Mouse (Mus musculus) left cerebral cortex, postnatal 4 days (tissue): ENCODE data around the gene Slc51a. TPM values are rescaled to one million over a fixed set of nuclear protein-coding genes. Genes with fewer than 3 reads are reported as not detected.

Source experiments
- DNase-seq: peaks from one replicate; pipeline ENCODE4 v3.0.0-alpha.2; 2022
- intact Hi-C: fragments of 180-260 bp; cut with DNase I; formaldehyde crosslinking; loops from one replicate; pipeline ENCODE4 v1.15.1; 2025
- total RNA-seq, 2 experiments: library from RNA; stranded (reverse); gene quantifications; 2 replicates each; pipeline ENCODE4 v1.2.3; 2021

Slc51a gene
- total RNA-seq, 2 experiments from 2014 or later = not detected

DNA sequence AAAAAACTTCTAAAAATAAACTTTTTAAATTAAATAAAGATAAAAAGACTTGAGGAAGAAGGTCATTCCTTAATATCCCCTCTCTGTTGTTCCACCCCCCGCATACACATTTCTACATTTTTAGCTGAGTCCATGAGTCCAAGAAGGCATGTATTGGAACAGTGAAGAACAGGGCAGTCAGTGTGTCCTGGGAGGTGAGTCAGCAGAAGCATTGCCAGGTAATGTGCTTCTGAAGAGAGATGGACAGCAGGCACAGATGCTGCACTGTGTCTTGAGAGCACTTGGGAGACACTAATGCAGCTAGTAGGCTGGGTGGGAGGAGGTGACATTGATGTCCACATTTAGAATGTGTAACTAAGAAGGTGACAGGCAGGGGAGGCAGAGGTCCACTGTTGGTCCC, 50.4 kb downstream of the Slc51a start:
- intact Hi-C loops = no loop called here
- no peak for DNase-seq

DNA sequence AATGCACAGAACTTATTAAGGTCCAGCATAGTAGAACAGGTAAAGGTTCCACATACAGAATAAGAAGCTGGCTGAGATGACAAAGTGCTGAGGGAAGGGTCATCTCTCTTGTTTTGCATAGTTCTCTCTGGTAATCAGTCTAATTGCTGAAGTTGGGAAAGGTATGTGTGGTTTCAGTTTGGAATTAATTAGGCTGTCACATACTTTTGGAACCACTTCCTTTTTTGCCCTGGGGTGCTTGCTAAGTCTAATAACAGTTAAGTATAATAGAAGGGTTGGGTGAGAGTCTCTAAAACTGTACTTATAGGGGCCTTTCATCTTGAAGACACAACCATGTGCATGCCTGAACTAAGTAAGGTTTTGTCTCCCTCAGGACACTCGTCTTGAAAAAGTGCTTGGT, 51.0 kb downstream of the Slc51a start:
- intact Hi-C loops = no loop called here
- DNase-seq = no peak

DNA sequence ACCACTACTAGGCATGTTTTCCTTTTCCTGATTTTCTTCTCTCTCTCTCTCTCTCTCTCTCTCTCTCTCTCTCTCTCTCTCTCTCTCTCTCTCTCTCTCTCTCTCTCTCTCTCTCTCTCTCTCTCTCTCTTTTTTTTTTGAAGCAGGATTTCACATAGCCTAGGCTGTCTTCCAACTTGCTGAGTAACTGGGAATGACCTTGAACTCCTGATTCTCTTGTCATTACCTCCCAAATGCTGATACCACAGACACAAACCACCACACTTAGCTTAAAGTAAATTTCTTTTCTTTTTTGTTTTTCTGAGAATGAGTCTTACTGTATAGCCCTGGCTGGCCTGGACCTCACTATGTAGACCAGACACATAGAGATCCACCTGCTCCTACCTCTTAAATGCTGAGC, 53.0 kb downstream of the Slc51a start:
- DNase-seq = no peak
- intact Hi-C loops = no loop called here

DNA sequence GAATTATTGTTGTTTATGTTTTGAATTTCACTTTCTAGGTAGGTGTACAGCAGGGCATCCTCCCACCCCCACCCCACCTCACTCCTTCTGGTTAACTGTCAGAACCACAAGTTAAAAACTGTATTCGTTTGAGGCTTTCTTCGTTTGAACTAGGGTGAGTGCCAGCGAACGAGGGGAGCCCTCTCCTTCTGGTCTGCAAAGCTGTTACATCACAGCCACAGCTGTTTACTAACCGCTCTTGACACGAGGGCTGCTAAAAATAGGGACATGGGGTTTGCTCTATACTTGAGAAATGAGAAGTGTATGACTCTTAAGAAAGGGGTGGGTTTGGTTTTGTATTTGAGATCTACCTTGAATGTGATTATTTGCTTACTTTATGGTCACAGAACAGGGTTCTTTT, 53.6 kb downstream of the Slc51a start:
- intact Hi-C loops = no loop called here
- DNase-seq = no peak

DNA sequence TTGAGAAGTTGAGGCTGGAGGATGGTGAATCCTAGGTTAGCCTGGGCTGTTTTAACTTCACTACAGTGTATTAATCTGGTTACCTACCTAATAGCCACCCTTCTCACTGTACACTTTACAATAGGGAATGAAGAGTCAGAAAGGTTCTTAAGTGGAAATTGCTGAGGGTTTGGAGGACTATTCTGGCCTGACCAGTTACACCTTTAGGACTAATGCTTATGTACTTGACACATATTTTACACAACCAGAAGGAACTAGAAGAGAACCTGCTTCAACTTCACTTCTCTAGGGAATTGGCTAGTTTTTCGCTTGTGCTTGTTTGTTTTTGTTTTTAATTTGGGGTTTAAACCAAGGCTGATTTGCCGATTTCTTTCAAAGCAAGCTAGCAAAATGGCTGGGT, 54.5 kb downstream of the Slc51a start:
- DNase-seq = no peak
- intact Hi-C loops = no loop called here

DNA sequence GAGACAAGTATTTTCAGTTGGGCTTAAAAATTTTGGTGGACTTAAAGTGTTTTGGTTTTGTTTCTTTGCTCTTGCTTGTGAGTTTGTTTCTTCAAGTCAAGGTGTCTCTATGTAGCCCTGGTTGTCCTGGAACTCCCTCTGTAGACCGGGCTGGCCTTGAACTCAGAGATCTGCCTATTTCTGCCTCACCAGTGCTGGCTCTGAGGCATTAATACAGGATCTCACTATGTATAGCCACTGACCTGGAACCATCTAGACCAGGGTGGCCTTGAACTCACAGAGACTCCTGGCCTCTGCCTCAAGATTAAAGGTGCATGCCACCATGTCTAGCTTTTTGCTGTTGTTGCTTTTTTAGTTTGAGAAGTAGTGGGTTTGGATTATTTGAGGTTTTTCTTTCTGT, 55.8 kb downstream of the Slc51a start:
- no peak for DNase-seq
- intact Hi-C loops = no loop called here

DNA sequence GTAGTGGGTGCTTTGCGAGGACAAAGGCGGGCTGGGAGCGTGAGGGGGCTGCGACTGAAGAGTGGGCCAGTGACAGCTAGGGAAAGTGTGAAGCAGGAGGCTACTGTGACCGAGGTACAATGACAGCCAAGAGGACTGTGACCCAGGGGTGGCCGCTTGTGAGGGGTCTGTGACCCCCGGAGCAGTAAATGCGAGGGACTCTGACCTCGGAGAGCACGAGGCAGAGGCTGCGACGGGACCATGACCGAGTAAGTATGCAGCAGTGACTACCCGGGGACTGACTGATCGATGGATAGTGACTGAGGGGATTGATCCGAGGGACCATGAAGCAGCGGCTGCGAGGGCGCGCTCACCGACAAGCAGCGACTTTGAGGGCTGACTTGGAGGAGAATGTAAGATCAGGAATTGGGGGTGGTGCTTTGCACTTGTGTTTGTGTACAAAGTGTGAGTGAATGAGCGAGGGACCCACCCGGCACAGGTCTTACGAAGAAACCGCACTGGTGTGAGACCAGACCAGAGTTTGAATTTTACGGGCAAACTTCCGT, 56.6 kb downstream of the Slc51a start:
- intact Hi-C loops = no loop called here

DNA sequence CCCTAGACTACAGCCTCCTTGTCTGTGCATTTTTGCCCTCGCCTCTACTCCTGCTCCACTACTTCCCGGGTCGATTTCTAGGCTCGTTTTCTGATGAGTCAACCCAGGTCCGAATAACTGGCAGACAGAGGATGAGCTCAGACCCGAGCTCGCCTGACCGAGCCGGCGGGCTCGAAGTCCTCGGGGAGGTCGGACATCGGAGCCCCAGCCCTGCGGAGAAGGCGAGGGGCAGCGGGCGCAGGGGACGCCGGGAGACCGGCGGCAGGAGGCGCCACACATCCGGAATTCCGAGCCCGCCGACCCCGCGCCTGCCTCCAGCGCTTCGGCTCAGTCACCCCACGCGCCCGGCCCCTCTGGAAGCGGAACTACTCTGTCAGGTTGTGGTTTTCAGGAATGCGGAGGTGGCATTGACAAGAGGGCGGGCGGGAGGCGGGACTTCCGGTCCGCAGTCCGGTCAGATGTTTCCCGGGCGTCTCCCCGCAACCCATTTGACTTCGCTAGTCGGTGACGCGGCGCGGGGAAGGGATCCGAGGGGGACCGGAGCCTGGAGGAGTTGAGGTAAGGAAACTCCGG, 57.1 kb downstream of the Slc51a start, which contains the start of gene Pcyt1a:
Gene Pcyt1a (plus strand): TSS at position 448 of the 573 bp plus-strand sequence.
- DNase-seq = peak; percentile 94
- intact Hi-C loops = no loop called here

More for the DNA sequence above, 56.6 kb downstream of the Slc51a start:
- no peak for DNase-seq

DNA sequence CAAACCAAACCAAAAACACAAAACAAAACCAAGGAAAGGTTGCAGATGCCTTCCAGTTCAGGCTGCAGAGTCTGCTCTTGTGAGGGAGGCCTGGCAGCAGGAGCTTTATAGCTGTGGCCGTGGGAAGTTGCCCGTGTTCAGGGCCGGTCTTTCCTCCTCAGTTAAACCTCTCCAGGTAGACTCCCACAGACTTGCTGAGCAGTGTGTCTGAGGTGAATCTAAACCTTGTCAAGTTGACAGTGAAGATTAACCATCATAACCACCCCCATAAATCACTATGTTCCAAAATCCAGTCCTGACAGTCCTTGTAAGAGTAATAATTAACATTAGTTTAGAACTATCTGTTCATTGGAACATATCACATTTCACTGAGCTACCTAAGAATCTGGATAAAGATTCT, 60.2 kb downstream of the Slc51a start:
- intact Hi-C loops = no loop called here
- DNase-seq = no peak

Other genes starting within 250 kb of the Slc51a start
- gene Fbxo45, start 240.7 kb downstream of the Slc51a start, total RNA-seq = 10 to 100 TPM; 45.5 to 46.7 TPM
- gene Wdr53, start 240.7 kb downstream of the Slc51a start, total RNA-seq = 10 to 100 TPM; 10.2 to 10.3 TPM
- not detected for gene Smco1, start 216.4 kb downstream of the Slc51a start, total RNA-seq
- gene Rnf168, start 210.4 kb downstream of the Slc51a start, total RNA-seq = 10 to 100 TPM; 34.4 to 34.6 TPM
- 10 to 100 TPM; 73.2 to 77.9 TPM for gene Ubxn7, start 155.6 kb downstream of the Slc51a start, total RNA-seq
- not detected for gene Tm4sf19, start 87.4 kb downstream of the Slc51a start, total RNA-seq
- 10 to 100 TPM; 18.0 to 19.0 TPM for gene Tctex1d2, start 68.2 kb downstream of the Slc51a start, total RNA-seq
- 10 to 100 TPM; 52.4 to 58.4 TPM for gene Pcyt1a, start 57.0 kb downstream of the Slc51a start, total RNA-seq
- gene Zdhhc19, start 8.4 kb upstream of the Slc51a start, total RNA-seq = not detected
- gene Tfrc, start 121.0 kb upstream of the Slc51a start, total RNA-seq = 10 to 100 TPM; 77.2 to 90.3 TPM
- 10 to 100 TPM; 84.7 to 99.6 TPM for gene Tnk2, start 156.0 kb upstream of the Slc51a start, total RNA-seq
- gene Muc4, start 248.0 kb upstream of the Slc51a start, total RNA-seq = not detected